Mouse (Mus musculus) 416B (cell line): ENCODE data around the gene 1700028J19Rik.

ENCODE experiments used
- DNase-seq: peaks from one replicate; pipeline ENCODE4 v3.0.0; 2011; ENCODE audit warnings: low read depth

The 1700028J19Rik gene

GRCm38 (mm10) chr7:44246055-44246983 is at the start of gene 1700028J19Rik, which contains the start of gene 2410002F23Rik:
Gene 1700028J19Rik, minus strand, starts transcription at chr7:44246695.
Gene 2410002F23Rik, plus strand, starts transcription at chr7:44246722.
- DNase-seq = peak; percentile 92

DNA sequence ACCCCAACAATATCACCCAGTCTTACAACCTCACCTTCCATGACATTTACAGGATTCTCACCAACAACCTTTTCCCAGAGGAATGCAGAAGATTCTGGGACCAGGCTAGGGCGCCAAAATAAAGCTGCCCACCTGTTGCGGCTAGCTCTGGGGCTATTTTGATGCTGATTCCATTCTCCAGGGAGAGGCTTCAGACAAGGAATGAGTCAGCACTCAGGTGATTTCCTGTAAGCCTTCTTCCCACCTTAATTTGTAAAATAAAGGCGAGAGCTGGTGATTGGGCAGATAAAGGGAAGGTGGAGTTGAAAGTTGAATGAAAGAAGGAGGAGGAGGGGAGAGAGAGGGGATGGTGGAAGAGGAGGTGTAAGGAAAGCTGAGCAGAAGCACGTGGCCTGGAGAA is 44.9 kb upstream of the 1700028J19Rik start:
- DNase-seq = no peak

DNA sequence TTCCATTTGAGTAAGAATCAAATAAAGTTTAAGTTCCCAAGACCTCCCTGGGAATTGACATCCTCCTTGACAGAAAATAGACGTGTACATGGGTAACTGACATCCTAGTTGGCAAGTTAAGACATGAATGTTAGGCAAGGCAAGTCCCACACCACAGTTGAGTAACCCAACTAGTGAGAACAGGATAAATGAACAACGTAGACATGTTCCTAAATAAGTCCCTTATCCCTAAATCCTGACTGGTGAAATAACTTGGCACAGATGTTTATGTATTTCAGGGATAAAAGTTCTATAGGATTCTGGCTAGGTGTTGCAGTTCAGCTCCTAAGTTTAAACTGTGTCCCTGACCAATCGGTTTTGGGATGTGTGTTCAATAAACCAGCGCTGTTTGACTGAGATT is 44.5 kb upstream of the 1700028J19Rik start:
- no peak for DNase-seq

DNA sequence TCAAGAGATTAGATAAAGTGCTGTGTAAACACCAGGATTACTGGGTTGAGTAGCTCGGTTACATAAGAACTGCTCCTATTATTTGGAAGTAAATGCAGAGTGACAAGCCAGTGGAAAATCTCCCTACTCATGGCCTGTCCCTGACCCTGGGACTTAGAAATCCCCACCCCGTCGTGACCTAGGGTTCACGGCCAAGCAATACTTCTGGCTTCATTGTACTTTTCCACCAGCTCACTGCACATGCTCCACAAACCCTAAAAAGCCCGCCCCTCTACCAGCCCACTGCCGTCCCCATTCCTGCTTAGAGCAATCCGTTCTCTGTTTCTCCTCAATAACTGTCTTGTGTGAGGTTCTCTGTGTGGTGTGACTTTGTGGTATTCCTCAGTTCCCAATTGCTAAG is 41.3 kb upstream of the 1700028J19Rik start:
- DNase-seq = no peak

- no peak for DNase-seq
Measured at GRCm38 (mm10) chr7:44281586-44281985, 35.1 kb upstream of the 1700028J19Rik start.

GRCm38 (mm10) chr7:44280959-44281358 is 34.5 kb upstream of the 1700028J19Rik start:
- DNase-seq = peak; percentile 59

GRCm38 (mm10) chr7:44277250-44277622 is 30.7 kb upstream of the 1700028J19Rik start:
- DNase-seq = peak; percentile 77

GRCm38 (mm10) chr7:44276461-44277249 is 30.2 kb upstream of the 1700028J19Rik start:
- DNase-seq = no peak

DNA sequence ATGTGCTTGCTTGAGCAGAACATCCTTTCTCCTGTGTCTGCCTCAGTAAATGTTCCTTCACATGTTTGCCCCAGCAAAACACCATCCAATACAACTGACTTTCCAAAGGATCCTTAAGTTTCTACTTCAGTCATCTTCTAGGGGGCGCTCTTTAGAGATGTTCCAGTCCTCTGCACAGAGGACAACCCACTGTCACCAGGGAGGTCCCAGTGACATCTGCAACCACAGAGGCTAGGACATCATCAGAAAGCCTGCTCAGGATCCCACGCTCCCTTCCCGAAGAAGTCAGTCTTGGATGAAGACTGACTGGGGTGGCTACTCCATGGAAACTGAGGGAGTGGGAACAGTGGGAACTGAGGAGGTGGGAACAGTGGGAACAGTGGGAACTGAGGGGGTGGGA is 29.1 kb upstream of the 1700028J19Rik start:
- peak; percentile 23 for DNase-seq

- DNase-seq = no peak
Measured at GRCm38 (mm10) chr7:44274096-44274495, 27.6 kb upstream of the 1700028J19Rik start.

- no peak for DNase-seq
Measured at GRCm38 (mm10) chr7:44273446-44273845, 27.0 kb upstream of the 1700028J19Rik start.

DNA sequence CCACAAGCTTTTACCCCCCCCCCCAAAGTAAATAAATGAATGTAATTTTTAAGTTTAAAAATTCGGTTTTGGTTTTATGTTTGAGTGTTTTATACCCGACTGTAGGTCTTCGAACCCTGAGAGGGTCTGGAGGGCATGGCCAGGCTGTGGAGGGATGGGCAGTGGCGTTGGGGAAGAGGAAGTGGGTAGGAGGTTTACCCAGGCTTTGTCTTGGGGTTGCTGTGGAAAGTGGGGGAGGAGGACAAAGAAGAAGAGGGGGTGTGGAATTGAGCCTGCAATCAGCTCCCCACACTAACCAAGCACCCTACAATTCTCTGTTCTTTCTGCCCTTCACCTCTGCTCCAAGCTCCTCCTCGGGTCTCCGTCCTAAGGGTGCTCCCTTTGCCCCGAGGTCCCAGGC is 26.1 kb upstream of the 1700028J19Rik start:
- peak; percentile 19 for DNase-seq

DNA sequence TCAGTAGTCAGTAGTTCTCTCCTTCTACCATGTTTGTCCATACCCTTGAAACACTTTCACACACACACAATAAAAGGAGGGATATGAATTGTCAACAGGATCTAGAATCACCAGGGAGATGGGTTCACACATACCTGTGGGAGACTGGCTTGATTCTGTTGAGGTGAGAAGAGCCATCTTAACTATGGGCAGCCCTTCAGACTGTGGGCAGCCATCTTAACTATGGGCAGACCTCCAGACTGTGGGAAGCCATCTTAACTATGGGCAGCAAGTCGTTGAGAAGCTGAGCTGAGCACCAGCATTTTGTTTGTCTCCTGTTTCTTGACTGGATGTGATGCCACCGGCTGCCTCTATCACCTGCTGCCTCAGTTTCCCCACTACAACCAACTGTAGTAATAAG is 24.8 kb upstream of the 1700028J19Rik start:
- DNase-seq = peak; percentile 44

GRCm38 (mm10) chr7:44269397-44269796 is 22.9 kb upstream of the 1700028J19Rik start:
- DNase-seq = peak; percentile 57

GRCm38 (mm10) chr7:44268117-44268516 is 21.6 kb upstream of the 1700028J19Rik start:
- DNase-seq = no peak

DNA sequence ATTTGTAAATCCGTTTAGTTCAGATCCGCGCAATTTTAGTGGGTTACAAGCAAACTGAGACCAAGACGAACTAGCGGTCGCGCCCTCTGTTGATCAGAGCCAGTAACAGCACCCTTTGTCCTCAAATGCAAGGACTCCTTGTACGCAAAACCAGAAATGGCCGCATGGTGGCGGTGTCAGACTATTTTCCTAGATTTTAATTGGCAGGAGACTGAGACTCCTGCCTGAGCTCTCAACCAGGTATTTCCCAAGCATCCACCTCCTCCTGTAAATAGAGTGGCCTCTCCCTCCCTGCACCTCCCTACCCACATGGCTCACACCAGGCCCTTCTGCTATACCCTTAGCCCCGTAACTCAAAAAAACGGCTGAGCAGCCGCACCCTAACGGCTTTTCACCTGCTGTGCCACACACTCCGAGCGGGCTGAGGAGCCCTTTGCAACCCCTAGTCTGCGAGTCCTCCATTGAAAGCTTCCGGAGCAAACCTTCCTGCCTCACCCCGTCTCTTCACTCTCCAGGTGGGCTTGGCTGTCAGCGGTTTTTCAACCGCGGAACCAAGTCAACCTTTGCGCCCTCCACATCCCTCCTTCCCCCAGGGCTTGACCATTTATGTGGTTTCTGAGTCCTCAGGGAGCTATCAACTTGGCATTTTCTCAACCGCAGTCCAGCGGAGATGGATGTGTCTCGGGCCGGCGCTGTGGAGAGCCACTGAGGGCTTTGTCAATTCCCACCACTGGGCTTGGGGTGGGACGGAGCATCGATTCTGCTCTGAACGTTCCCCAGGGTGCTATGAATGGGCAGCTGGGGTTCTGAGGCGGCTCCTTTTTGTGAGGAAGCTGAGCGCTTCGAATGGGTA is 16.5 kb upstream of the 1700028J19Rik start:
- peak; percentile 91 for DNase-seq

GRCm38 (mm10) chr7:44261147-44261546 is 14.7 kb upstream of the 1700028J19Rik start, which contains the start of gene Gm15517:
Gene Gm15517, plus strand, starts transcription at chr7:44261447.
- no peak for DNase-seq

DNA sequence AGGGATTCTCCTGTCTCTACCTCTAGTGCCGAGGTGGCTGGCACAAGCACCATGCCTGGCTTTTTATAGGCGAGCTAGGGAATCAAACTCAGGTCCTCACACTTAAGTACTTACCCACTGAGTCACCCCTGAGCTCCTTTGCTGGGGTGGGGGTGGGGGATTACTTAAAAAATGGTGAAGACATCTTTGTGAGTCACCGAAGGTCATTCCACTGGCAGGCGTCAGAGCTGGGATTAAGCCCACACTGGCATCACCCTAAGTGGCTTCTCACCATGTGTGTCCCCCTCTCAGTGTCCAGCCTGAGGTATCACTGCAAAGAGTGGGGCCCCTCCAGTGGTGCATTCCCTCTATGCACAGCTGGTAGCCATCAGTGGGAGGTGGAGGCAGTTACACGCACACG is 13.9 kb upstream of the 1700028J19Rik start:
- no peak for DNase-seq

- DNase-seq = no peak
Measured at GRCm38 (mm10) chr7:44257278-44257677, 10.8 kb upstream of the 1700028J19Rik start, which contains the start of gene Acp4. Gene Acp4, minus strand, starts transcription at chr7:44257378.

DNA sequence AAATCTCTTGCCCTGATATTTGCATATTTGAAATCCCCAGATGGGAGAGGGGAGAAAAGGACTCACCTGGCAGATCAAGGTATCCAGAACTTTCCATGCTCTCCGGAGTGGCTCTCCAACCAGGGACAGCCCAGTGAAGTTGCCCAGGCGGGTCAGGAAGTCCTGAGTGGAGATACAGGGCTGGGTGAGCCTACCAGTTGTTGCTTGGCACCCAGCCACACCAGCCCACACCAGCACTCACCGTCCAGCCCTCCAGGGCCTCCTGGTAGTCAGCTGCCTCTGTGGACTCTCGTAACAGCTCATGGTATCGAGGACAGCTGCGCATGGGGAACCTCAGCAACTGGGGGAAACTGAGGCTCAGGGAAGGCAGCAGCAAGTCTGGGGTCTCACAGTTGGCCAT is 8.4 kb upstream of the 1700028J19Rik start:
- no peak for DNase-seq

GRCm38 (mm10) chr7:44253023-44253616 is 6.6 kb upstream of the 1700028J19Rik start:
- DNase-seq = no peak
